Mouse (Mus musculus) heart, postnatal 0 days (tissue): Measurements from ENCODE around the gene Nova2. TPM values are rescaled to one million over a fixed set of nuclear protein-coding genes. Genes with fewer than 3 reads are reported as not detected.

Experiments used
- ATAC-seq: fragments of 200-750 bp; cut with Nextera tagmentation; 2 replicates; pipeline ENCODE4 v1.8.0; 2017; ENCODE audit warnings: low read depth, moderate number of reproducible peaks, moderate library complexity; ENCODE audit not compliant: insufficient read depth
- DNase-seq: peaks from one replicate; pipeline ENCODE4 v3.0.0-alpha.2; 2016; ENCODE audit warnings: low spot score
- H3K27ac ChIP-seq: fragments of 300-500 bp; sonication (generic); 2 replicates; pipeline ENCODE4 v1.5.1; 2014; ENCODE audit warnings: low read depth, mild to moderate bottlenecking
- H3K27me3 ChIP-seq: fragments of 300-500 bp; sonication (generic); 2 replicates; pipeline ENCODE4 v1.6.1; 2014; ENCODE audit warnings: low read length, mixed read lengths; ENCODE audit not compliant: control insufficient read depth, insufficient read depth
- H3K36me3 ChIP-seq: fragments of 300-500 bp; sonication (generic); replicated peaks from 2 replicates; pipeline ENCODE4 v1.6.1; 2014; ENCODE audit warnings: low read length, mixed read lengths; ENCODE audit not compliant: control insufficient read depth, insufficient read depth
- H3K4me1 ChIP-seq: fragments of 300-500 bp; sonication (generic); 2 replicates; pipeline ENCODE4 v1.6.1; 2014; ENCODE audit warnings: antibody characterized with exemption; ENCODE audit not compliant: control insufficient read depth, insufficient read depth
- H3K4me2 ChIP-seq: fragments of 300-500 bp; sonication (generic); 2 replicates; pipeline ENCODE4 v1.6.1; 2014; ENCODE audit warnings: low read depth, mild to moderate bottlenecking, low read length, moderate library complexity
- H3K4me3 ChIP-seq: fragments of 300-500 bp; sonication (generic); 2 replicates; pipeline ENCODE4 v1.5.1; 2014; ENCODE audit warnings: low read depth, low read length
- H3K9ac ChIP-seq: fragments of 300-500 bp; sonication (generic); replicated peaks from 2 replicates; pipeline ENCODE4 v1.6.1; 2014; ENCODE audit warnings: low read depth, low read length, mixed read lengths
- H3K9me3 ChIP-seq: fragments of 300-500 bp; sonication (generic); replicated peaks from 2 replicates; pipeline ENCODE4 v1.6.1; 2016; ENCODE audit warnings: low read length; ENCODE audit not compliant: control insufficient read depth
- CTCF ChIP-seq: IDR thresholded peaks from 2 replicates; pipeline ENCODE4 v1.5.1; 2016; ENCODE audit warnings: antibody characterized with exemption, control low read depth, low read depth
- EP300 ChIP-seq: IDR thresholded peaks from 2 replicates; pipeline ENCODE4 v1.6.1; 2016; ENCODE audit warnings: antibody characterized with exemption, low read depth
- WGBS: fragments of 180-500 bp; shearing (Covaris S2); extraction: QIAGEN DNeasy Blood & Tissue Kit; methylation state at CpG from one replicate; pipeline ENCODE4 v1.1.7; 2014; 5-methylcytosine and 5-hydroxymethylcytosine counted together
- polyA plus RNA-seq: library from polyadenylated mRNA; unstranded; fragments of >200 nt; fragmentation: Nextera tagmentation; extraction: Ambion mirVana; gene quantifications from 2 replicates; pipeline ENCODE4 v1.2.1, GENCODE M21; 2015
- total RNA-seq: library from RNA; depleted of rRNA; stranded (reverse); fragments of >200 nt; gene quantifications from 2 replicates; pipeline ENCODE4 v1.2.3, GENCODE M21; 2014; ENCODE audit warnings: low replicate concordance; rRNA removed

Gene Nova2
- 0.61 and 1.3 TPM in 2 replicates for total RNA-seq
- 0.37 and 0.41 TPM in 2 replicates for polyA plus RNA-seq

DNA sequence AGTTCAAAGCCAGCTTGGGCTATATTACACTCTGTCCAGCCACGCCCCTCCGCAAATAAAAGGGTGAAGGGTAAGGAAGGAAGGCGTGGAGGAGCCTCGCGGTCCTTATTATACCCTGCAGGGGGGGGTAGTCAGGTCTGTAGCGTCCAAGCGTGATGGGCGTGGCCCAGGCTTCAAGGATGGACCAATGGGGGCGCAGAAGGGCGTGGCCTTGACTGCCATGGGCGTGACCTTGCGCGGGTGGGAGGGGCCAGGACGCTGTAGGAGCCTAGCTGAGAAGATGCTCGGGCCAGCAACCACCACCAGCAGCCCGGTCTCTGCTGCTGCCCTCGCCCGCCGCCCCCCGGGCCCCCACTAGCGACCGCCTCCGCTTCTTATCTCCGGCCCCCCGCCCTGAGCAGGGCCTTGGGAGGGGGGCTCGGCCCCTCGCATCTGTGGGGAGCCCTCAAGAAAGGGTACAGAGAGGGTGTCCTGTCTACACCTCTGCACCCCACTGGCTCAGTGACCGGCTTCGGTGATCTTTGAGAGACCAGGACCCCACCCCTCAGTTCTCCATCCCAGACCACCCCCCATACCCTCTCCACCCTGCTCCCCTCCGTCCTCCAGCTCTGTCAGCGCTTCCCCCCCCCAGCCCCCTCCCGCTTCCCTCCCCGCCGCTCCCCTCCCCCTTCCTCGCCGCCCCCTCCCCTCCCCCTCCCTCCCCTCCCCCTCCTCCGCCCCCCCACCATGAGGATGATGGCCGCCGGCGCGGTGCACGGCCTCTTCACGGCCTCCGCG lies at the start of gene Nova2:
Gene Nova2 (plus strand): TSS at position 727 of the 777 bp plus-strand sequence.
- H3K9ac ChIP-seq, result peak within 1 kb of the TSS; percentile 65
- 0% methylated on average over 26 of the region's 45 CpGs for WGBS
- no peaks in the 10 kb centered on the region for H3K9me3 ChIP-seq
- peak within 1 kb of the TSS; percentile 86 for H3K4me2 ChIP-seq
- peaks cover 57% of the 10 kb centered on the region for H3K27me3 ChIP-seq
- H3K4me3 ChIP-seq, result peak within 1 kb of the TSS; percentile 58
- ATAC-seq (peak; percentile 90), DNase-seq (peak; percentile 78)
- TF ChIP-seq EP300 (no peak), CTCF (peak; percentile 24)
- H3K4me1 ChIP-seq, result 0 out of 2 replicates have a peak, but pooled peaks cover 4% of the 10 kb centered on the region
- no peaks in the 10 kb centered on the region for H3K36me3 ChIP-seq
- peak within 1 kb of the TSS; percentile 68 for H3K27ac ChIP-seq

DNA sequence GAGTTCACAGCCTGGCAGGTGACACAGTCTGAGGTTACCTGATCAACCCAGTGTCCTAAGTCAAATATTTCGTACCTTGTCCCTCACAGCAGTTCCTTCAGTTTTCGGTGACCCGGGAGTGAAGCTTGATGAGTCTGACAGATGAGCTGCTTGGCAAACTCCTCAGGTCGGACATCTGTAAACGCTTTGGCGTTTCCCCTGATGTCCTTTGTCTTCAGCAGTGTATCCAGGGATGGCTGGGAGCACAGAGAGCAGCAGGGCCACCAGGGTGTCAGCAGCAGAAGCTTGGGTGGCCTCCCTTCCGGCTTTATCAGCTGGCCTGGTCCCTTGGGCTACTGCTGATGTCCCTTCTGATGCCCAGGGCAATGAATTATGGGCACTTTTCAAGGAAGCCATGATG lies 47.0 kb upstream of the Nova2 start:
- no peak for ATAC-seq
- 62% methylated on average over 7 of the region's 7 CpGs for WGBS

DNA sequence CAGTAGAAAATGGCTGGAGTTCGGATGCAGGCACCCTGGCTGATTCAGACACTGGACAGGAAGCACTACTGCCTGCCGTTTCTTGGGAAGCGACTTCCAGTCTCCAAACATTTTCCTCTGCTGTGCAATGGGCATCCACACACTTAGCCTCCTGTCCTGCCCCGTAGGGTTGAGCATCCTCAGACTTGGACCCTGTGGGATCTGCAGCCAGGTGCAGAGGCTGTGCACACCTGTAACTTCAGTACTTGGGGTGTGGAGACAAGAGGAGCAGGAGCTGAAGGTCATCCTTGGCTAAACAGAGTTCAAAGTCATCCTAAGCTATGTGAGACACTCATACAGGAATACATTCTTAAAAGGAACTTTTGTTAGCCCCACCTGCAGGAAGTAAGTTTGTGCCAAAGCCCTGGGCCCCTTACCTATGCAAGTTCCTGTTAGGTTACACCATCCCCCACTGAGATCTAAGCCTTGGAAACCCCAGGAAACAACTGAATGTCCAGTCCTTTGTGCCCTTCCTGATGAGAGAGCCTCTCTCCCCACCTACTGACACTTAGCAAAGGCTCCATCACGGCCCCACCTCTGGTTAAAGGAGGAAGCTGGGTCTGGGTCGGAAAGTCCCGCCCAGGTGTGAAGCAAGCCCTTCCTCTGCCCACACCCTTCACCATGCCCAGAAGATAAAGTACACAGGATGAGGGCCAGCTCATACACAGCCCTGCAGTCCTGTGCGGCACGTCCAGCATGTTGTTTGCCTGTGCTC lies 41.5 kb upstream of the Nova2 start:
- 47% methylated on average over 9 of the region's 9 CpGs for WGBS
- Histone ChIP-seq H3K9ac (no peak overlapping the region), H3K4me2 (no peak overlapping the region), H3K27me3 (no peaks in the 10 kb centered on the region), H3K4me1 (no peaks in the 10 kb centered on the region), H3K4me3 (no peak overlapping the region), H3K27ac (no peak overlapping the region), H3K9me3 (no peaks in the 10 kb centered on the region), H3K36me3 (no peaks in the 10 kb centered on the region)
- TF ChIP-seq EP300 (no peak), CTCF (no peak)
- DNase-seq (no peak), ATAC-seq (0 out of 2 replicates have a peak, but pooled peaks have one; percentile 8)

More for the DNA sequence above, 47.0 kb upstream of the Nova2 start:
- Histone ChIP-seq H3K27me3 (no peaks in the 10 kb centered on the region), H3K9ac (no peak overlapping the region), H3K4me2 (no peak overlapping the region), H3K36me3 (no peaks in the 10 kb centered on the region), H3K27ac (no peak overlapping the region), H3K4me3 (no peak overlapping the region), H3K9me3 (no peaks in the 10 kb centered on the region), H3K4me1 (no peaks in the 10 kb centered on the region)
- no peak for DNase-seq
- TF ChIP-seq EP300 (no peak), CTCF (no peak)

DNA sequence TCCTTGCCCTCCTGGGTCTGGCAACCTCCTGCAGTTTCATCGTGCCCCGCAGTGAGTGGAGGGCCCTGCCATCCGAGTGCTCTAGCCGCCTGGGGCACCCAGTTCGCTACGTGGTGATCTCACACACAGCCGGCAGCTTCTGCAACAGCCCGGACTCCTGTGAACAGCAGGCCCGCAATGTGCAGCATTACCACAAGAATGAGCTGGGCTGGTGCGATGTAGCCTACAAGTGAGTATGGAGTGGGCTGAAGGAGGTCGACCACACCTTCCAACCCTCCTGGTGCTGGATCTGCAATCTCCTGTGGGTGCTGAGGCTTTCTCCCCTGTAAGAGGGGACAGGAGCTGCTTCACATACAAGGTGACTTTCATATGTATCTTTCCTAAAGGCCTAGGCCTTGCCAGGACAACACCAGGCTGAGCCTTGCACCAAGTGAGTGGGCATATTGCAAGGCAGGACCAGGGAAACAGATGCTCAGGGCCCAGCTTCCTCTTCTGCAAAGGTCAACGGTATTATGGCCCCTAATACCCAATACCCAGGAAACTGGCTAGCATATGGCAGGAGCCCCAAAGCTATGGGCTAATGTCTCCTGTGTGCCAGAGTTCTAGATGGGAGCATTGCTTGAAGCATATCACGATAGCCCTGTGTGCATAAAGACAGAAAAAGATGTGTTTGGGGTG lies 40.8 kb upstream of the Nova2 start:
- H3K4me3 ChIP-seq, result no peak overlapping the region
- no peaks in the 10 kb centered on the region for H3K4me1 ChIP-seq
- no peaks in the 10 kb centered on the region for H3K36me3 ChIP-seq
- 52% methylated on average over 13 of the region's 13 CpGs for WGBS
- no peaks in the 10 kb centered on the region for H3K9me3 ChIP-seq
- TF ChIP-seq CTCF (no peak), EP300 (no peak)
- H3K27ac ChIP-seq, result no peak overlapping the region
- no peak overlapping the region for H3K4me2 ChIP-seq
- DNase-seq (no peak), ATAC-seq (no peak)
- H3K9ac ChIP-seq, result no peak overlapping the region
- no peaks in the 10 kb centered on the region for H3K27me3 ChIP-seq

DNA sequence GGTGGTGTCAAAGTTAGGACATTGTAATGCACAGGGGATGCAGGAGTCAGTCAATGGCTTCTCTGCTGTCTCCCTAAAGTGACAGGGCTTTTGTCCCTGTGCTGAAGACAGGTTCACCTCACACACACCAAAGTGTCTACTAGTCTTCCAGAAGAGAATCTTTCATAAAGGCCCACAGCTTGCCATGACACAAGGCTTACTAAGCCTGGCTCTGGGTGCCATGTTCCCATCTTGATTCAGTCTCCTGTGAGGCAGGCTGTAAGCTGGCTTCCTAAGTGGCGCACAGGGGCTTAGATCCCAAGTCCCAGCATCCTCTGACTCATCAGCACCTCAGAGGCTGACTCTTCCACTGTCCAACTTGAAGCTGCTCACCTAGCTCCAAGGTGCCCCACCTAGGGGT lies 38.7 kb upstream of the Nova2 start:
- H3K9ac ChIP-seq, result no peak overlapping the region
- H3K4me3 ChIP-seq, result no peak overlapping the region
- DNase-seq, result no peak
- no peaks in the 10 kb centered on the region for H3K36me3 ChIP-seq
- no peaks in the 10 kb centered on the region for H3K27me3 ChIP-seq
- no peak for TF ChIP-seq EP300
- no peak for TF ChIP-seq CTCF
- 100% methylated on average over 1 of the region's 1 CpGs for WGBS
- no peaks in the 10 kb centered on the region for H3K4me1 ChIP-seq
- ATAC-seq, result no peak
- no peak overlapping the region for H3K4me2 ChIP-seq
- no peaks in the 10 kb centered on the region for H3K9me3 ChIP-seq
- H3K27ac ChIP-seq, result no peak overlapping the region
